Mouse (Mus musculus): ENCODE data around the gene Gpr174. TPM values are rescaled to one million over a fixed set of nuclear protein-coding genes. Genes with fewer than 3 reads are reported as not detected.
"Not testable (repeated sequence)": the region's sequence is repeated elsewhere in the genome, so short reads cannot be mapped to it uniquely, and the experiment has no call there.

The Gpr174 gene
- polyA plus RNA-seq, 1 experiment = 0.05 TPM

DNA sequence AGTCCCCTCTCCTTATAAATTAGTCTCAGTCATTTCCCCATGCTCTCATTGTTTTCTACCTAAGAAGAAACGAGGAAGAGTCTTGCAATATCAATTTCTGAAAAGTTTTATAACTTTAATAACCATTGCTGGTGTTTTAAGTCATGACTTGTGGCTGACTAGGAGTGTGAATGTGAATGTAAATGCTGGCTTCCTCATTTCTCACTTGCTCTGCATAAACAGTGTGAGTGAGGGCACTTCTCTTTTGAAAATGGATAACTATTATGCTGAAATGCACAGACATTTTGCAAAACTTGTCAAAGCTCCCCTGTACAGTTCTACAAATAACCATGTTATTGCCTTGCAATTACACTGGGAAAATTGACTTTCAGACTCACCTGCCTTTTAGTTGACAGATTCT is 8.9 kb downstream of the Gpr174 start:
- TF ChIP-seq POLR2A (IDR thresholded peaks at IDR 0.05; ENCODE audit: low read depth, low read length) = no peak
- no peak for TF ChIP-seq CTCF (IDR thresholded peaks at IDR 0.05; ENCODE audit: extremely low read depth, insufficient read length, insufficient replicate concordance, low read depth, low read length)
- no peaks in the 10 kb centered on the region for H3K4me1 ChIP-seq (ENCODE audit: control insufficient read depth, insufficient read depth, insufficient read length, low read length)
- H3K36me3 ChIP-seq (ENCODE audit: control insufficient read depth, insufficient read depth, low read length) = no peaks in the 10 kb centered on the region
- H3K4me3 ChIP-seq (ENCODE audit: low read depth, low read length) = no peak overlapping the region
- H3K27ac ChIP-seq (ENCODE audit: insufficient read depth, low read depth, low read length) = no peak overlapping the region
- no peaks in the 10 kb centered on the region for H3K27me3 ChIP-seq (ENCODE audit: control insufficient read depth, insufficient read depth, low read length)
- 14% methylated on average over 1 of the region's 1 CpGs for WGBS

DNA sequence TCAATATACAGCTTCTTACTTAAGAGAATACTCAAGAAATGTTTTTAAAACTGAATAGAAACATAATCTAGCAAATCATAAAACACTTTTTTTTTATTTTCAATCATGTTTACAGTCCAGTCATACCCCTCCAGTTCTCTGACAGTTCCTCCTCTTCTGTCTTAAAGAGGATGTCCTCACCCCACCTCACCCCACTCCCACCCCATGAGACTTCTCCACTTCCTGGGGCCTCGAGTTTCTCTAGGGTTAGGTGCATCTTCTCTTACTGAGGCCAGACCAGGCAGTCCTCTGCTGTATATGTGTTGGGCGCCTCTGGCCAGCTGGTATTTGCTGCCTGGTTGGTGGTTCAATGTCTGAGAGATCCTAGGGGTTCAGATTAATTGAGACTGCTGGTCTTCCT is 21.9 kb downstream of the Gpr174 start:
- WGBS = 37% methylated on average over 2 of the region's 2 CpGs
- Histone ChIP-seq H3K27ac (ENCODE audit: insufficient read depth, low read depth, low read length) (no peak overlapping the region), H3K4me1 (ENCODE audit: control insufficient read depth, insufficient read depth, insufficient read length, low read length) (no peaks in the 10 kb centered on the region), H3K36me3 (ENCODE audit: control insufficient read depth, insufficient read depth, low read length) (no peaks in the 10 kb centered on the region), H3K27me3 (ENCODE audit: control insufficient read depth, insufficient read depth, low read length) (no peaks in the 10 kb centered on the region), H3K4me3 (ENCODE audit: low read depth, low read length) (no peak overlapping the region)
- TF ChIP-seq CTCF (IDR thresholded peaks at IDR 0.05; ENCODE audit: extremely low read depth, insufficient read length, insufficient replicate concordance, low read depth, low read length) (no peak), POLR2A (IDR thresholded peaks at IDR 0.05; ENCODE audit: low read depth, low read length) (no peak)

DNA sequence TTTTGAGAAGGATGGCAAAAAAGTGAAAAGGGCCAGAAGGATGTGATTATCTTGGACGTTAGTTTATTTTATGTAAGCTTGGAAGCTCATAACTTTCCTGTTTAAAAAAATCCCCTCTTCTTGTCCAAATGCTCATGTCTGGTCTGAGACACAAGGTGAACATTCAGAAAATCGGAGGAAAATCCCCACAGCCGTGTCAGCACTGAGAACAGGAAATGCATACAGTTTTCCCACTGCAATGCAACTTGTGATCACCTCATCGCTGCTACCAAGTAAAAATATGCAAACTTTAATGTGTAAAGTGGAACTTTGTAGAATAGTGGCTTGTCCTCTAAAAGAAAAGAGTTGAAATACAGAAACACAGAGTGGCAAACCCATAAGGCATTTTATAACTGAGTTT is 28.5 kb downstream of the Gpr174 start:
- Histone ChIP-seq H3K27ac (ENCODE audit: insufficient read depth, low read depth, low read length) (no peak overlapping the region), H3K4me1 (ENCODE audit: control insufficient read depth, insufficient read depth, insufficient read length, low read length) (no peaks in the 10 kb centered on the region), H3K4me3 (ENCODE audit: low read depth, low read length) (no peak overlapping the region), H3K36me3 (ENCODE audit: control insufficient read depth, insufficient read depth, low read length) (no peaks in the 10 kb centered on the region), H3K27me3 (ENCODE audit: control insufficient read depth, insufficient read depth, low read length) (no peaks in the 10 kb centered on the region)
- TF ChIP-seq POLR2A (IDR thresholded peaks at IDR 0.05; ENCODE audit: low read depth, low read length) (no peak), CTCF (IDR thresholded peaks at IDR 0.05; ENCODE audit: extremely low read depth, insufficient read length, insufficient replicate concordance, low read depth, low read length) (no peak)
- WGBS = 60% methylated on average over 4 of the region's 4 CpGs

DNA sequence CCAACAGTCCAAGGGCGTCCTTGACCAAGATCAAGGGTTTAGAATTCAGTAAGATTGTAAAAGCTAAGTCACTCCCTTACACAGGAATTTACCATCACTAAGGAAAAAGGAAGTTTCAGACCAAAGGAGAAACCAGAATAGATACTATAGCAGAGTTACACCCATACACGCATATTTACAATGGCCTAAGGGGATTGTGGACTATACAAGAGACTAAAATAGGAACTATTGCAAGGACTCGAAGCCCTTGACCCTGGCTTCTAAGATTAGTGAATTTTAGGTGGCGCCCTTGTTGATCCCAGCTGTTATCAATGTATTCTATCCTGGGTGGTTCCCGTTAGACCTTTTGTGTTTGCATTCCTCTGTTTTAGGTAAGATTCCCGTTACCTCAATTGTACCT is 42.2 kb downstream of the Gpr174 start:
- not testable (repeated sequence) for H3K36me3 ChIP-seq (ENCODE audit: control insufficient read depth, insufficient read depth, low read length); H3K4me3 ChIP-seq (ENCODE audit: low read depth, low read length); H3K27me3 ChIP-seq (ENCODE audit: control insufficient read depth, insufficient read depth, low read length); H3K4me1 ChIP-seq (ENCODE audit: control insufficient read depth, insufficient read depth, insufficient read length, low read length); H3K27ac ChIP-seq (ENCODE audit: insufficient read depth, low read depth, low read length)
- WGBS = 81% methylated on average over 6 of the region's 6 CpGs

DNA sequence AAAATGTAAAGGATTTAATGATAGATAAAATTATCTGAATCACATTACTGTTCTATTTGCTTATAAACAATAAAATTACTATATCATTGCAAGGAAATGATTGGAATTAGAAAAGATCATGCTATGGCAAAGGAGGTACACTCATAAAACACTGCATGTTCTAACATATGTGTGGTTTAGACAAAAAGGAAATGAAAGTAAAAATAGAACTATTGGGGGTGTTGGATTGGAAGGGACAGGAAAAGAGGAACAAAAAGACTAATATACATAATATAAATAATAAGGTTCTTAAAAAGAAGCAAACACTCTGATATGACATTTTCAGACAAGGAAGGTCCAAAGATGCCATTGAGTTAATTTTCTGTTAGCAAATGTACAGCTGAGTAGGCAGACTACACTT is 43.1 kb downstream of the Gpr174 start:
- H3K27me3 ChIP-seq (ENCODE audit: control insufficient read depth, insufficient read depth, low read length) = no peaks in the 10 kb centered on the region
- H3K4me3 ChIP-seq (ENCODE audit: low read depth, low read length) = no peak overlapping the region
- TF ChIP-seq CTCF (IDR thresholded peaks at IDR 0.05; ENCODE audit: extremely low read depth, insufficient read length, insufficient replicate concordance, low read depth, low read length) (no peak), POLR2A (IDR thresholded peaks at IDR 0.05; ENCODE audit: low read depth, low read length) (no peak)
- no peak overlapping the region for H3K27ac ChIP-seq (ENCODE audit: insufficient read depth, low read depth, low read length)
- H3K36me3 ChIP-seq (ENCODE audit: control insufficient read depth, insufficient read depth, low read length) = no peaks in the 10 kb centered on the region
- H3K4me1 ChIP-seq (ENCODE audit: control insufficient read depth, insufficient read depth, insufficient read length, low read length) = no peaks in the 10 kb centered on the region

DNA sequence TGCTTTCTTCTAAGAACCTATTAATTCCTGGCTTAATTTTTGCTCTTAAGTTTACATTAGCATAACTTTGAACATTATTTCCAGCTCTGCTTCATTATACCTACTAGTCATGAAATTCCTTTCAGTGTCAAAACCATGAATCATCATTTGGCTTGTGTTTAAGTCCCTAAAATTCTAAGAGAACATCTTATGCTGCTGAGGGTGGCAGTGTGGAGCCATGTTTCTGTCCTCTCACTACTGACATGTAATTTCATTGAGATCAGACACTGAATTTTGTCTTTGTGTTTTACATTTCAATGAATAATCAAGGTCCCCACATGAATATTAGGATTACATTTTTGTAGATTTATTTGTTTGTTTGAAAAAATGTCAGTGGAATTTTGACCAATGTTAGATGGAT is 50.8 kb downstream of the Gpr174 start:
- Histone ChIP-seq H3K4me1 (ENCODE audit: control insufficient read depth, insufficient read depth, insufficient read length, low read length) (no peaks in the 10 kb centered on the region), H3K36me3 (ENCODE audit: control insufficient read depth, insufficient read depth, low read length) (no peaks in the 10 kb centered on the region), H3K27me3 (ENCODE audit: control insufficient read depth, insufficient read depth, low read length) (no peaks in the 10 kb centered on the region), H3K27ac (ENCODE audit: insufficient read depth, low read depth, low read length) (no peak overlapping the region), H3K4me3 (ENCODE audit: low read depth, low read length) (no peak overlapping the region)
- no peak for TF ChIP-seq POLR2A (IDR thresholded peaks at IDR 0.05; ENCODE audit: low read depth, low read length)
- TF ChIP-seq CTCF (IDR thresholded peaks at IDR 0.05; ENCODE audit: extremely low read depth, insufficient read length, insufficient replicate concordance, low read depth, low read length) = no peak

DNA sequence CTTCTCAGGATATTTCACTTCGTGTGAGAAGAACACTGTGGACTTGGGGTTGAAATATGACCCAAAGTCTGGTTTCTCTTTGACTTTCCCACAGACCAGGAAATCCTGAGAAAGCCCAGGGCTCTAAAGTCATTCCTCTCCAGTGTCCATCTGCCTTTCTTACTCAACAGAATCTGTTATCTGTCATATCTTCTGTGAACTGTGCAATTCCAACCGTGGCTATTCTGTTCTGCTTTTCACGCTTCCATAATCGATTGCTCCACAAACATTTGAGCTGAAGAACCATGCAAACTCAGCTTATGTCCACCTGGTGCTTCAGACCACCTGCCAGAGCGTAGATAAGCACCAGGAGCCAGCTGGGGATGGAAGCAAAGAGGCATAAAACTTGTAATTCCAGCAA is 56.9 kb downstream of the Gpr174 start:
- H3K4me1 ChIP-seq (ENCODE audit: control insufficient read depth, insufficient read depth, insufficient read length, low read length) = no peaks in the 10 kb centered on the region
- WGBS = 24% methylated on average over 5 of the region's 5 CpGs
- H3K27me3 ChIP-seq (ENCODE audit: control insufficient read depth, insufficient read depth, low read length) = no peaks in the 10 kb centered on the region

DNA sequence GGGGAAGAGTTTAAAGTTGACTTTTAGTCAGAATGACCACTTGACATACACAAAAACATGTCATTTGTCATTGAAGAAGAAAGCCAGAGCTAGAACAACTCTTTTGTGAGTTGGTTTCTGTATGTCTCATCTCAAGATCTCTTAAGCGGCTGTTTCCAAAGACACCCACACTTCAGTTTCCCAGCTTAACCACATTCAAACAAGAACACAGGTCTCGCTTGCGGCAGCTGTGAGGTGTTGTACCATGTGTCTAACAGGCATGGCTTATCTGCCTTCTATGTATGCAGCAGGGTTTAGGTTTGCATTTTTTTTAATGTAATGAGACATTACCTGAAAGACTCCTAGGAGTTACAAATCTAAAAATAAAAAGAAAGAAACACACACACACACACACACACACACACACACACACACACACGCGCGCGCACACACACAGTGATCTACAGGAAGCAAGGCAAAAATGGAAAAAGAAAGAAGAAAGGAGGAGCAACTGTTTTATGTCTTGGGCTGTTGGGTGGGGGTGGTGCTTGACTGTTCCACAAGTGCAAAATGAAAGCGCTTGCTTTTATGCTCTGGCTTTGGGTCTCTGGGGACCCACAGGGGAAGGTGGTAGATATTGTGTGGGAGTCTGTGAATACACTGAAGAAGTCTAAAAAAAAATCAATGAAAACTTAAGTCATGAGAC is 70.2 kb downstream of the Gpr174 start:
- H3K27ac ChIP-seq (ENCODE audit: insufficient read depth, low read depth, low read length) = peak overlapping the region; percentile 15; the same call in 1 of the 2 replicates
- H3K27me3 ChIP-seq (ENCODE audit: control insufficient read depth, insufficient read depth, low read length) = no peaks in the 10 kb centered on the region
- no peak overlapping the region for H3K4me3 ChIP-seq (ENCODE audit: low read depth, low read length)
- TF ChIP-seq POLR2A (IDR thresholded peaks at IDR 0.05; ENCODE audit: low read depth, low read length) (no peak), CTCF (IDR thresholded peaks at IDR 0.05; ENCODE audit: extremely low read depth, insufficient read length, insufficient replicate concordance, low read depth, low read length) (no peak)
- H3K36me3 ChIP-seq (ENCODE audit: control insufficient read depth, insufficient read depth, low read length) = no peaks in the 10 kb centered on the region
- H3K4me1 ChIP-seq (ENCODE audit: control insufficient read depth, insufficient read depth, insufficient read length, low read length) = no peaks in the 10 kb centered on the region
- 79% methylated on average over 8 of the region's 8 CpGs for WGBS

More for the DNA sequence above, 56.9 kb downstream of the Gpr174 start:
- no peak for TF ChIP-seq POLR2A (IDR thresholded peaks at IDR 0.05; ENCODE audit: low read depth, low read length)
- no peak for TF ChIP-seq CTCF (IDR thresholded peaks at IDR 0.05; ENCODE audit: extremely low read depth, insufficient read length, insufficient replicate concordance, low read depth, low read length)
- Histone ChIP-seq H3K36me3 (ENCODE audit: control insufficient read depth, insufficient read depth, low read length) (no peaks in the 10 kb centered on the region), H3K27ac (ENCODE audit: insufficient read depth, low read depth, low read length) (no peak overlapping the region), H3K4me3 (ENCODE audit: low read depth, low read length) (no peak overlapping the region)
